Mouse (Mus musculus) layer of hippocampus, postnatal 10 days (tissue): ENCODE measurements around the gene Stx1b. TPM values are rescaled to one million over a fixed set of nuclear protein-coding genes. Genes with fewer than 3 reads are reported as not detected.
A peak's percentile ranks its signal among the peaks of the same experiment; 100 is the strongest.
"Not testable (repeated sequence)": the region's sequence is repeated elsewhere in the genome, so short reads cannot be mapped to it uniquely, and the experiment has no call there.

Source experiments
- DNase-seq, 2 experiments: peaks; one replicate each; pipeline ENCODE4 v3.0.0; 2021; ENCODE audit warnings: low spot score in 2 of 2
- long read RNA-seq: library from polyadenylated mRNA; stranded (forward); transcript quantifications from one replicate; pipeline ENCODE4 v2.0.0, GENCODE M21; 2023
- total RNA-seq, 2 experiments: library from RNA; stranded (reverse); gene quantifications; 2 replicates each; pipeline ENCODE4 v1.2.3; 2021

Stx1b gene
- total RNA-seq, result 100 to 1,000 TPM; 292 to 296 TPM
- long read RNA-seq, full-length matches to known transcripts, result 18 of 81 reads
- long read RNA-seq, partial matches to known transcripts, result 3 of 81 reads
- long read RNA-seq, other reads (novel, unspliced or antisense), result 60 of 81 reads

- DNase-seq, result peak; percentile 72 to 79
Measured at GRCm38 (mm10) chr7:127824176-127824871, at the start of gene Stx1b, which contains the start of gene Stx4a. Stx1b (minus strand) TSS chr7:127824549. Stx4a (plus strand) TSS chr7:127824294.

- DNase-seq, result no peak
Measured at GRCm38 (mm10) chr7:127870136-127870821, 45.9 kb upstream of the Stx1b start.

GRCm38 (mm10) chr7:127869149-127869810 is 44.9 kb upstream of the Stx1b start:
- DNase-seq, result no peak

- DNase-seq, result no peak
Measured at GRCm38 (mm10) chr7:127867641-127868040, 43.3 kb upstream of the Stx1b start.

GRCm38 (mm10) chr7:127866434-127866833 is 42.1 kb upstream of the Stx1b start:
- DNase-seq, result no peak

GRCm38 (mm10) chr7:127858258-127858657 is 33.9 kb upstream of the Stx1b start:
- no peak for DNase-seq

GRCm38 (mm10) chr7:127850906-127851305 is 26.6 kb upstream of the Stx1b start:
- no peak for DNase-seq

- no peak for DNase-seq
Measured at GRCm38 (mm10) chr7:127849973-127850875, 25.9 kb upstream of the Stx1b start.

- peak; percentile 72 to 77 for DNase-seq
Measured at GRCm38 (mm10) chr7:127842001-127842718, 17.8 kb upstream of the Stx1b start.

GRCm38 (mm10) chr7:127841340-127842000 is 17.1 kb upstream of the Stx1b start:
- DNase-seq, result peak; percentile 93 to 97

GRCm38 (mm10) chr7:127840886-127841285 is 16.5 kb upstream of the Stx1b start:
- DNase-seq, result peak in 1 of 2 experiments; percentile 63

- not testable (repeated sequence) for DNase-seq
Measured at GRCm38 (mm10) chr7:127840031-127840430, 15.7 kb upstream of the Stx1b start.

- not testable (repeated sequence) for DNase-seq
Measured at GRCm38 (mm10) chr7:127837878-127838277, 13.5 kb upstream of the Stx1b start.

GRCm38 (mm10) chr7:127837473-127837872 is 13.1 kb upstream of the Stx1b start:
- no peak for DNase-seq

- DNase-seq, result no peak
Measured at GRCm38 (mm10) chr7:127835550-127835949, 11.2 kb upstream of the Stx1b start.

GRCm38 (mm10) chr7:127823236-127824171 is 845 bp downstream of the Stx1b start:
- DNase-seq, result no peak

- DNase-seq, result no peak
Measured at GRCm38 (mm10) chr7:127822494-127822893, 1.9 kb downstream of the Stx1b start.

- no peak for DNase-seq
Measured at GRCm38 (mm10) chr7:127820836-127821509, 3.4 kb downstream of the Stx1b start.
